Mouse (Mus musculus) testis, adult 2 months (tissue): Measurements from ENCODE around the gene Cys1.

Experiments used
- CTCF ChIP-seq: fragments of 200-500 bp; IDR thresholded peaks from 2 replicates; pipeline ENCODE4 v1.5.1; 2012; ENCODE audit warnings: low read depth, mild to moderate bottlenecking, inconsistent platforms, low read length, moderate library complexity; ENCODE audit not compliant: control insufficient read depth, insufficient read depth, insufficient replicate concordance
- POLR2A ChIP-seq: fragments of 200-500 bp; IDR thresholded peaks from 2 replicates; pipeline ENCODE4 v1.6.1; 2012; ENCODE audit warnings: low read depth, mild to moderate bottlenecking, inconsistent platforms, low read length, moderate library complexity; ENCODE audit not compliant: control insufficient read depth

- no peak for TF ChIP-seq CTCF
- no peak for TF ChIP-seq POLR2A
These were observed 31.1 kb downstream of the Cys1 start for GRCm38 (mm10) chr12:24650415-24651062.
